Mouse (Mus musculus): Measurements from ENCODE around the gene Kdm6b.

Gene Kdm6b

GRCm38 (mm10) chr11:69413221-69414181 is at the start of gene Kdm6b:
Gene Kdm6b, minus strand, starts transcription at chr11:69413675.
- in situ Hi-C loops (cut with MboI, MseI): loop anchor here (5.0 to 25.0 kb wide), 3 partner anchors 609 to 1249 kb away; partner anchors contain the start of genes Eno3, Pfn1 and Spag7

GRCm38 (mm10) chr11:69461568-69461967 is 48.1 kb upstream of the Kdm6b start:
- in situ Hi-C loops (cut with MboI, MseI): no loop called here

- in situ Hi-C loops (cut with MboI, MseI): no loop called here
Observed at GRCm38 (mm10) chr11:69459883-69460282, 46.4 kb upstream of the Kdm6b start.

DNA sequence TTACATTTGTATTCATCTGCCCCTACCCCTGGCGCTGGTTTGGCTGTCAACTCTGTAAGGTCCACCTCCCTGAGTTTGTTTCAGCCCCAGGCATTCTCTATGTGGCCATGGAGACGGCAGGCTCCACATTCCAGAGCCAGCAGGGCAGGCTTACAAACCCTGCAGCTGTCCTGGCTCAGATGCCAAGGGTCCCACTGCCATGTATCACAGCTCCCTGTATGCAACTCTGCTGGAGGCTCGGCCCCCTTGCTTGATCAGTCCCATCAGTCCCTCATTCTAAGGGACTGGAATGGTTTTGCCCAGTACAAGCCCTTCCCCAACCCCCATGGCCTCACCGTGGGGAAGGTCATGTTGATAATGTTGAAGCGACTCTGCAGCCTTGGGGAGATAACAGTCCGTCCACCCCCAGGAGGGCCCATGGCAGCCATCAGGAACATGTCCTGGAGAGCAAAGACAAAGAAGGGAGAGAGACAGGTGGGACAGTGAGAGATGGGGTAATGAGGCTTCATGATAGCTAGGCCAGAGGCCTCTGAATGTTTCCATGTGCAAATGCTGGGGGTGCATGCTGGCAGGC is 43.6 kb upstream of the Kdm6b start:
- in situ Hi-C loops (cut with MboI, MseI): no loop called here

DNA sequence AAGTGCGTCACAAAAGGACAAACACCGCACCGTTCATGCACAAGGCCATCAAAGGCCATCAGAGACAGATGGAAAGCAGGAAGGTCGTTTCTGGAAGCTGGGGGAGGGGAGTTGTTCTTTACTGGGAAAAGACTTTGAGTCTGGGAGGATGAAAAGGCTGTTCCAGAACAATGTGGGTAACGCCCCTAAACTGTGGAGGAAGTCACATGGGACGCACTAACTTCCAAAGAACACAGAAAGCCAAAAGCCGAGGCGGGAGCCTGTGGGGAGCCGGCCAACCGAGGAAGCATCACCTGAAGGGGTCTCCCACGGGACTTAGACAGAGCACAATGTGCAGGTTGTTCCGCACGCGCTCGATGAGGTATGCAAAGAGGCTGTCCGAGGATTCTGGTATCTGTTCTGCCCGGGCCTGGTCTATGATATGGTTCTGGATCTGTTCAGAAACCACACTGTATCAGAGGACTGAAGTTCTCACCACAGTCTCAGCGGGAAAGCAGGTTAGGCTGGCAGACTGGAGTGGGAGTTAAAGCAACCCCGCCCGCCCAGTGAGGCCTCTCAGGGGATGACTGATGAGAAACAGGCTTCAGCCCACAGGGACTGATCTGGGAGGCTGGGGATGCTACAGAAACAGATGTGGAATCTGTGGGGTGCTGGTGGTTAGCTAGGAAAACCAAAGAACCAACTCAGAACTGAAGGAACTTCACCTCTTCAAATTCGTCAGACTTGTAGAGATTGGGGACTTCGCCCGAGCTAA is 38.8 kb upstream of the Kdm6b start:
- in situ Hi-C loops (cut with MboI, MseI): no loop called here

- in situ Hi-C loops (cut with MboI, MseI): no loop called here
Observed at GRCm38 (mm10) chr11:69447299-69447698, 33.8 kb upstream of the Kdm6b start.

GRCm38 (mm10) chr11:69443328-69443727 is 29.9 kb upstream of the Kdm6b start:
- in situ Hi-C loops (cut with MboI, MseI): no loop called here

GRCm38 (mm10) chr11:69437291-69437690 is 23.8 kb upstream of the Kdm6b start:
- in situ Hi-C loops (cut with MboI, MseI): no loop called here

GRCm38 (mm10) chr11:69433189-69433588 is 19.7 kb upstream of the Kdm6b start:
- in situ Hi-C loops (cut with MboI, MseI): no loop called here

DNA sequence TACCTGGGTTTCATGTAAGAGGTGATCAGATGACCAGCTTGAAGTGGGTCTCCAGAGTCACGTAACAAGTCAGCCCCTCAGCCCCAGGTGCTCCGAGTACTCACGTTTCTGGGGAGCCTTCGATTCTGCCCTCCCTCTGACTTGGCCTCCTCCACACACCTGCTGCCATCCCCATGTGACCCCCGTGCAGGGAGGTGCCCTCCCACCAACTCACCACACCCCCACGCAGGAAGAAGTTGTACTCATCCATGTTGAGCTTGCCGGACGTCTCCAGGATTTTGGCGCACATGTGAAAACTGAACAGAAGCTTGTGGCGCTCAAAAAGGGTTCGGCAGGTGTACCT is 19.1 kb upstream of the Kdm6b start:
- in situ Hi-C loops (cut with MboI, MseI): no loop called here

GRCm38 (mm10) chr11:69431829-69432639 is 18.6 kb upstream of the Kdm6b start:
- in situ Hi-C loops (cut with MboI, MseI): no loop called here

GRCm38 (mm10) chr11:69430631-69431030 is 17.2 kb upstream of the Kdm6b start:
- in situ Hi-C loops (cut with MboI, MseI): no loop called here

GRCm38 (mm10) chr11:69429313-69429712 is 15.8 kb upstream of the Kdm6b start:
- in situ Hi-C loops (cut with MboI, MseI): no loop called here

- in situ Hi-C loops (cut with MboI, MseI): no loop called here
Observed at GRCm38 (mm10) chr11:69428751-69429150, 15.3 kb upstream of the Kdm6b start.

DNA sequence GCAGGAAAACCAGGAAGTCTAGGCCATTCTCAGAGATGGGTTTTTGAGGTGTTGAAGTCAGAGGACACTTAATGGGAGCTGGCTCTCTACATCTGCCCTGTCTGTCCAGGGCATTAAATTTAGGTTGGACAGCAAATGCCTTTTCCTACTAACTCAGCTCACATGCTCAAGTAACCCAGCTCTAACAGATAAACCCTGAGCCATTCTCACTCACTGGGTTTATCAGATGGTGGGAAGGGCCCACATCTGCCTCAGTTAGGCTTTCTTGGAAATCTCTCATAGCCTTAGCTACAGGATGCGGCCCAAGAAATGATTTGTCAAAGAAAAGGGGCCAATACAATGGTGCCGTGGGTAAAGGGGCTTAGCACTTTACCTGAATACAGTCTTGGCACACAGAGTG is 12.8 kb upstream of the Kdm6b start:
- in situ Hi-C loops (cut with MboI, MseI): no loop called here

GRCm38 (mm10) chr11:69423885-69424284 is 10.4 kb upstream of the Kdm6b start:
- in situ Hi-C loops (cut with MboI, MseI): loop anchor here (25.0 kb wide), 2 partner anchors 962 to 1238 kb away; partner anchors contain the start of genes Eno3, Pfn1 and Spag7

- in situ Hi-C loops (cut with MboI, MseI): loop anchor here (25.0 kb wide), 2 partner anchors 961 to 1239 kb away; partner anchors contain the start of genes Eno3, Pfn1 and Spag7
Observed at GRCm38 (mm10) chr11:69422842-69423241, 9.4 kb upstream of the Kdm6b start.

GRCm38 (mm10) chr11:69421131-69421977 is 7.9 kb upstream of the Kdm6b start:
- in situ Hi-C loops (cut with MboI, MseI): loop anchor here (25.0 kb wide), 2 partner anchors 959 to 1241 kb away; partner anchors contain the start of genes Eno3, Pfn1 and Spag7

GRCm38 (mm10) chr11:69420554-69421000 is 7.1 kb upstream of the Kdm6b start:
- in situ Hi-C loops (cut with MboI, MseI): loop anchor here (25.0 kb wide), 2 partner anchors 958 to 1242 kb away; partner anchors contain the start of genes Eno3, Pfn1 and Spag7

All from regulatory T cell (primary cell).